Mouse (Mus musculus) adrenal gland, adult 8-10 months (tissue): Measurements from ENCODE around the gene Ch25h. TPM values are rescaled to one million over a fixed set of nuclear protein-coding genes. Genes with fewer than 3 reads are reported as not detected.

Experiments
- DNase-seq: peaks from one replicate; pipeline ENCODE4 v3.0.0; 2022
- total RNA-seq, 4 experiments: library from RNA; stranded (reverse); gene quantifications; 2 replicates each; pipeline ENCODE4 v1.2.4; 2022

Gene Ch25h
- 1 to 10 TPM in 3 of 4 experiments, under 1 TPM in 1; 0.64 to 3.4 (median 1.8) TPM for total RNA-seq

- no peak for DNase-seq
Measured at GRCm38 (mm10) chr19:34474991-34475971, at the start of gene Ch25h. Ch25h (minus strand) TSS chr19:34475164.

GRCm38 (mm10) chr19:34524646-34525045 lies 49.7 kb upstream of the Ch25h start:
- no peak for DNase-seq

GRCm38 (mm10) chr19:34523106-34523725 lies 48.3 kb upstream of the Ch25h start:
- DNase-seq = no peak

GRCm38 (mm10) chr19:34521978-34522377 lies 47.0 kb upstream of the Ch25h start:
- DNase-seq = no peak

- no peak for DNase-seq
Measured at GRCm38 (mm10) chr19:34521361-34521760, 46.4 kb upstream of the Ch25h start.

- DNase-seq = no peak
Measured at GRCm38 (mm10) chr19:34520051-34520450, 45.1 kb upstream of the Ch25h start.

- DNase-seq = peak; percentile 46
Measured at GRCm38 (mm10) chr19:34519646-34520045, 44.7 kb upstream of the Ch25h start.

- peak; percentile 74 for DNase-seq
Measured at GRCm38 (mm10) chr19:34518786-34519185, 43.8 kb upstream of the Ch25h start.

- DNase-seq = peak; percentile 80
Measured at GRCm38 (mm10) chr19:34517812-34518594, 43.0 kb upstream of the Ch25h start.

GRCm38 (mm10) chr19:34517197-34517596 lies 42.2 kb upstream of the Ch25h start:
- DNase-seq = peak; percentile 56

GRCm38 (mm10) chr19:34516346-34516745 lies 41.4 kb upstream of the Ch25h start:
- no peak for DNase-seq

GRCm38 (mm10) chr19:34515681-34516080 lies 40.7 kb upstream of the Ch25h start:
- DNase-seq = peak; percentile 17

GRCm38 (mm10) chr19:34511528-34511927 lies 36.6 kb upstream of the Ch25h start:
- no peak for DNase-seq

GRCm38 (mm10) chr19:34510717-34511116 lies 35.8 kb upstream of the Ch25h start:
- no peak for DNase-seq

- no peak for DNase-seq
Measured at GRCm38 (mm10) chr19:34505161-34505721, 30.3 kb upstream of the Ch25h start.

- DNase-seq = peak; percentile 82
Measured at GRCm38 (mm10) chr19:34500763-34501162, 25.8 kb upstream of the Ch25h start.

- no peak for DNase-seq
Measured at GRCm38 (mm10) chr19:34496353-34496752, 21.4 kb upstream of the Ch25h start.

- DNase-seq = no peak
Measured at GRCm38 (mm10) chr19:34493859-34494258, 18.9 kb upstream of the Ch25h start.

GRCm38 (mm10) chr19:34483547-34483946 lies 8.6 kb upstream of the Ch25h start:
- DNase-seq = no peak

- DNase-seq = no peak
Measured at GRCm38 (mm10) chr19:34474228-34474990, 555 bp downstream of the Ch25h start.

- no peak for DNase-seq
Measured at GRCm38 (mm10) chr19:34471703-34472102, 3.3 kb downstream of the Ch25h start.

GRCm38 (mm10) chr19:34468794-34469193 lies 6.2 kb downstream of the Ch25h start:
- DNase-seq = no peak
